Mouse (Mus musculus) heart, postnatal 25 days (tissue): ENCODE measurements around the gene Lcat. TPM values are rescaled to one million over a fixed set of nuclear protein-coding genes. Genes with fewer than 3 reads are reported as not detected.

ENCODE experiments used
- DNase-seq: peaks from one replicate; pipeline ENCODE4 v3.0.0; 2022; ENCODE audit warnings: low spot score
- intact Hi-C: fragments of 180-260 bp; cut with DNase I; formaldehyde crosslinking; loops from one replicate; pipeline ENCODE4 v1.15.1; 2025
- microRNA-seq: library from miRNA; unstranded; fragments of <30 nt; microRNA quantifications from one replicate; pipeline ENCODE4 v1.2.0, GENCODE M21; 2022
- total RNA-seq, 2 experiments: library from RNA; stranded (reverse); gene quantifications; 2 replicates each; pipeline ENCODE4 v1.2.3; 2021

Gene Lcat
- total RNA-seq, 2 experiments from 2014 or later: 0.75 to 1.3 TPM

DNA sequence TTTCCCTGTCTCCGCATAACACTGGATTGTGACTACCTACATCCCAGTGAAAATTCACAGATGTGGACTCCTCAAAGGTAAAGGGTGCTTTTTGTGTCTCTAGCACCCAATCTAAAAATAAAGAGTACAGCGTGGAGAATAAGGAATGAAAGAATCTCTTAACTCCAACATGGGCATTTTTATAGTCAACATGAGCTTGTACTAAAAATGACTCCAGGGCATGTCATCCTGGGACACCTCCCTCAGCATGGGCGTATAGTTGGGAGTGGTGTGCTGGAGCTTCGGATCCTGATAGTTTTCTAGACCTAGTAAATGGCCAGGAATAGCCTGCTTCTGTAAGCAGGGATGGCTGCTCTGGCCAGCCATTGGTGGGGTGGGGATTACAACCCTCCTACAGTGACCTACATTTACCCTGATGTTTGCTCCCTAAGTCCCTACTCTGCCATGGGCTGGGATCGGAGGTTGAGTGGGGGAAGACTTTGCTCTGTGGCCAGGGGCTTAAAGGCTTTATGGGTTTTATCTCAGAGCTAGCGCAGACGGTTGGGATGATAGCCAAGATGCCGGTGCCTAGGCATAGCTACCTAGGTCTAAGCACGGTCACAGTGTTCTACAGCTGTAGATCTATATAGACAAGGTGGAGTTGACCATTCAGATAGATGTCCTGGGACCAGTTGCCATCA is 45.2 kb downstream of the Lcat start:
- intact Hi-C loops: loop anchor here (5.0 kb wide), 1 partner anchor 36 kb away; the partner anchor contains the start of gene Nutf2
- DNase-seq: no peak

DNA sequence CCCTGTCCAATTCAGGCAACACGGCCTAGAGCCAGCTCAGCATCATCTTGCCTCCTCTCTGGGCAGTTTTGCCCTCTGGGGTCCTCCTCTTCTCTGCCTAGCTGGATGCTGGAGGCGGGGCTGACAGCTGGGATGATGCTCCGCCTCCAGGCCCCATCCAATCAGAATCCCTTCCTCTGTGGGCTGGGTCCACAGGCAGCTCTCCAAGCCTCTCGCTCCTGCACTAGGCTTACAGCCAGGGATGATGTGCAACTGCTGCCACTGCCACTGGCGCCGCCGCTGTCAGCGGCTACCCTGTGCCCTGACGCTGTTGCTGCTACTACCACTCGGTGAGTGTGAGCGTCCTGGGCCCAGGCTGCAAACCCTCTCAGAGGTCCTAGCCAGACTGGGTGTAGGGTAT is 49.8 kb downstream of the Lcat start, which contains the start of gene Nrn1l:
Nrn1l (plus strand) TSS at position 229 of the 400 bp plus-strand sequence.
- peak; percentile 58 for DNase-seq
- intact Hi-C loops: no loop called here

DNA sequence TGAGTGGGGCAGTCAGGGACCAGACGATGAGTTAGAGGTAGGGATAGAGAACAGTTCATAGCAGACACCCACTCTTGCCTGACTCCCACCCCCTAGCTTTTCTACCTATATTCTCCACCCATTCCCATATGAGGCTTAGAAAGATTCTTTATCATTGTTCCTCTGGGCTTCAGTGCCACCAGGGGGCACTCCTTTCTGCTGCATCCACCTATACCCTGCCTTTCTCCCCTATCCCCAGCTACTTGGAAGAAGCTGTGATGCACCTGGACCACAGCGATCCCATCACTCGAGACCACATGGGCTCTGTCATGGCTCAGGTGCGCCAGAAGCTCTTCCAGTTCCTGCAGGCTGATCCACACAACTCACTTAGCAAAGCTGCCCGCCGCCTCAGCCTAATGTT is 50.8 kb downstream of the Lcat start:
- intact Hi-C loops: no loop called here
- DNase-seq: no peak

DNA sequence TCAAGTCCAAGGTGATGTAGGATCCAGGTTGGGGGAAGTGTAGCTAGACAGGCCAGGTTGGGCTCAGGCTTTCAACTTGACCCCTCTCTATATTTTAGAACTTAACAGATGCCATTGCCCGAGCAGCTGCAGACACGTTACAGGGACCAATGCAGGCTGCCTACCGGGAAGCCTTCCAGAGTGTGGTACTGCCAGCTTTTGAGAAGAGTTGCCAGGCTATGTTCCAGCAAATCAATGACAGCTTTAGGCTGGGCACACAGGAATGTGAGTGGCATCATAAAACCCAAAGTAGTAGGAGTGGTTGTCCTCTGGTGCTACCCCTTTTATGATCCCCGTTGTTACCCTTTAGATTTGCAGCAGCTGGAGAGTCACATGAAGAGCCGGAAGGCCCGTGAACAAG is 52.3 kb downstream of the Lcat start:
- intact Hi-C loops: no loop called here
- no peak for DNase-seq

DNA sequence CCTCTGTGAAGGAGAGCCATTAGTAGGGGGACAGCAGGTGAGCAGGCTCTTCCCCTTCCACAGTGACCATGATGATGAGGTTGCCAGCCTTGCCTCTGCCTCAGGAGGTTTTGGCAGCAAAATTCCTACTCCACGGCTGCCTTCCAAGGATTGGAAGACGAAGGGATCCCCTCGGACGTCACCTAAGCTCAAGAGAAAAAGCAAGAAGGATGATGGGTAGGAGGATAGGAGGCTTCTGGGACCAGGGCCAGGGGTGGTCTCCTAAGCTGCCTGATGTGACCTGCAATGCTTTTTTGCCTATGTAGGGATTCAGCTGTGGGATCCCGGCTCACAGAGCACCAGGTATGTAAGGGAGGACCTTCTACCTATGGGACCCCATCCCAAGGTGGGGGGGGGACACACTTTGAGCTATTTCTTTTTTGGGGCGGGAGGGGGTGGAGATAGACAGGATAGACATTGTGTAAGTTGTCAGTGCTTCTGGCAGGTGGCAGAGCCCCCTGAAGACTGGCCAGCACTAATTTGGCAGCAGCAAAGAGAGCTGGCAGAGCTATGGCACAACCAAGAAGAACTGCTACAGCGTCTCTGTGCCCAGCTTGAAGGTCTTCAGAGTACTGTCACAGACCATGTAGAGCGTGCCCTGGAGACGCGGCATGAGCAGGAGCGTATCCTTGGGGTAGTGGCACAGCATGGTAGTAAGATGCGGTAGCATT is 53.3 kb downstream of the Lcat start:
- intact Hi-C loops: no loop called here
- no peak for DNase-seq

Small RNA genes within 50 kb of the gene (microRNA-seq; reads per million reads assigned to microRNA genes)
- not detected for gene Mir7074

Other genes starting within 250 kb of the Lcat start
- 10 to 100 TPM; 11.1 to 13.7 TPM for gene Acd, start 242.3 kb downstream of the Lcat start, total RNA-seq
- 1 to 10 TPM; 8.4 to 9.1 TPM for gene Pard6a, start 242.2 kb downstream of the Lcat start, total RNA-seq
- not detected for gene 4933405L10Rik, start 235.7 kb downstream of the Lcat start, total RNA-seq
- gene Enkd1, start 235.2 kb downstream of the Lcat start, total RNA-seq: 1 to 10 TPM; 2.0 to 2.4 TPM
- gene Gfod2, start 184.7 kb downstream of the Lcat start, total RNA-seq: 1 to 10 TPM; 4.2 to 4.8 TPM
- gene Ranbp10, start 116.0 kb downstream of the Lcat start, total RNA-seq: 10 to 100 TPM; 19.1 to 19.2 TPM
- gene Tsnaxip1, start 115.7 kb downstream of the Lcat start, total RNA-seq: not detected
- gene Cenpt, start 90.1 kb downstream of the Lcat start, total RNA-seq: 1 to 10 TPM; 2.2 to 2.9 TPM
- 10 to 100 TPM; 23.8 to 27.4 TPM for gene Thap11, start 88.2 kb downstream of the Lcat start, total RNA-seq
- 10 to 100 TPM; 30.7 to 35.0 TPM for gene Nutf2, start 82.8 kb downstream of the Lcat start, total RNA-seq
- 10 to 100 TPM; 23.5 to 23.8 TPM for gene Edc4, start 62.5 kb downstream of the Lcat start, total RNA-seq
- under 1 TPM; 0.61 to 0.65 TPM for gene Nrn1l, start 49.8 kb downstream of the Lcat start, total RNA-seq
- 10 to 100 TPM; 16.0 to 16.6 TPM for gene Pskh1, start 42.9 kb downstream of the Lcat start, total RNA-seq
- under 1 TPM in 1 of 2 experiments, not detected in 1; 0.31 TPM for gene Ctrl, start 9.5 kb downstream of the Lcat start, total RNA-seq
- gene Psmb10, start 4.9 kb downstream of the Lcat start, total RNA-seq: 10 to 100 TPM; 64.8 to 68.3 TPM
- gene Slc12a4, start 22.7 kb upstream of the Lcat start, total RNA-seq: 10 to 100 TPM; 39.4 to 48.7 TPM
- gene Dpep3, start 36.0 kb upstream of the Lcat start, total RNA-seq: not detected
- gene Dus2, start 48.0 kb upstream of the Lcat start, total RNA-seq: 1 to 10 TPM; 8.8 to 8.9 TPM
- gene Dpep2nb, start 62.6 kb upstream of the Lcat start, total RNA-seq: not detected
- 10 to 100 TPM; 10.1 to 10.3 TPM for gene Ddx28, start 68.5 kb upstream of the Lcat start, total RNA-seq
- gene Nfatc3, start 115.5 kb upstream of the Lcat start, total RNA-seq: 10 to 100 TPM; 19.3 to 21.7 TPM
- under 1 TPM; 0.53 to 0.60 TPM for gene Esrp2, start 193.6 kb upstream of the Lcat start, total RNA-seq
- gene Pla2g15, start 207.0 kb upstream of the Lcat start, total RNA-seq: 1 to 10 TPM; 7.8 to 8.7 TPM
- 10 to 100 TPM; 12.0 to 12.2 TPM for gene Slc7a6, start 225.5 kb upstream of the Lcat start, total RNA-seq